26 mouse cellular contexts compared by ENCODE assay signal in genomic region chr4:47330378-47331052, GRCm38 (mm10).
"Had no signal": no experiment of that assay in that cellular context is flagged by ENCODE, and none has a peak within 500 bp of the region (broad histone marks: within the 10 kb centered on the region; RNA-seq: fewer than 3 reads in every experiment).

No protein-coding gene starts in this region.

- DNase-seq: gastrocnemius, postnatal 14 days; gastrocnemius, postnatal 36 days; heart, adult 2 months; heart, postnatal 14 days; heart, postnatal 36 days; kidney, adult 11 months; kidney, adult 8-10 months; kidney, postnatal 14 days; kidney, postnatal 36 days; layer of hippocampus, adult 9-11 months; layer of hippocampus, postnatal 36 days; liver; liver, embryonic 13.5 days had no signal

- H3K4me2 ChIP-seq: heart, embryonic 11.5 days; heart, embryonic 13.5 days; heart, embryonic 15.5 days; hindbrain, embryonic 13.5 days; hindbrain, embryonic 15.5 days; limb, embryonic 12.5 days; liver, embryonic 11.5 days; liver, embryonic 13.5 days; liver, embryonic 15.5 days had no signal

- H3K27ac ChIP-seq: heart, adult 2 months; heart, embryonic 13.5 days; heart, embryonic 15.5 days; hindbrain, embryonic 13.5 days; hindbrain, embryonic 15.5 days; hindbrain, postnatal 0 days; kidney, postnatal 0 days; left cerebral cortex, adult 2 months; limb, embryonic 10.5 days; limb, embryonic 12.5 days; liver, embryonic 13.5 days; liver, embryonic 15.5 days had no signal

- H3K4me3 ChIP-seq: heart, adult 2 months; heart, embryonic 13.5 days; heart, embryonic 15.5 days; hindbrain, embryonic 13.5 days; hindbrain, embryonic 15.5 days; left cerebral cortex, adult 2 months; limb, embryonic 10.5 days; limb, embryonic 12.5 days; liver, embryonic 13.5 days; liver, embryonic 15.5 days had no signal

- H3K27me3 ChIP-seq: heart, embryonic 13.5 days; heart, embryonic 15.5 days; hindbrain, embryonic 13.5 days; hindbrain, embryonic 15.5 days; limb, embryonic 12.5 days; liver, embryonic 15.5 days had no signal

- H3K4me1 ChIP-seq: heart, embryonic 13.5 days; heart, embryonic 15.5 days; hindbrain, embryonic 13.5 days; hindbrain, embryonic 15.5 days; limb, embryonic 10.5 days; limb, embryonic 12.5 days; liver, embryonic 13.5 days; liver, embryonic 15.5 days had no signal

- H3K9ac ChIP-seq: heart, embryonic 13.5 days; heart, embryonic 15.5 days; hindbrain, embryonic 13.5 days; hindbrain, embryonic 15.5 days; limb, embryonic 12.5 days; liver, embryonic 13.5 days; liver, embryonic 15.5 days had no signal

- H3K9me3 ChIP-seq: heart, embryonic 13.5 days; heart, embryonic 15.5 days; hindbrain, embryonic 13.5 days; hindbrain, embryonic 15.5 days; limb, embryonic 10.5 days; limb, embryonic 12.5 days; liver, embryonic 13.5 days; liver, embryonic 15.5 days had no signal

- ATAC-seq: hindbrain, postnatal 0 days; intestine, embryonic 16.5 days had no signal

- H3K36me3 ChIP-seq: heart, embryonic 13.5 days; heart, embryonic 15.5 days; hindbrain, embryonic 13.5 days; hindbrain, embryonic 15.5 days; limb, embryonic 10.5 days; limb, embryonic 12.5 days; liver, embryonic 13.5 days; liver, embryonic 15.5 days had no signal
